Mouse (Mus musculus) liver, adult 2 months (tissue): Measurements from ENCODE around the gene Nme7.

Experiments used
- CTCF ChIP-seq: fragments of 200-500 bp; IDR thresholded peaks from 2 replicates; pipeline ENCODE4 v1.5.1; 2011; ENCODE audit warnings: low read depth, low read length, control low read depth
- POLR2A ChIP-seq: fragments of 200-500 bp; IDR thresholded peaks from 2 replicates; pipeline ENCODE4 v1.6.1; 2011; ENCODE audit warnings: low read length, control low read depth; ENCODE audit not compliant: insufficient read depth; ENCODE audit errors: extremely low read depth

- TF ChIP-seq POLR2A (no peak), CTCF (no peak)
These were observed 91.3 kb downstream of the Nme7 start for GRCm38 (mm10) chr1:164395131-164395780.
